Mouse (Mus musculus): ENCODE data around the gene Elk3. TPM values are rescaled to one million over a fixed set of nuclear protein-coding genes. Genes with fewer than 3 reads are reported as not detected.

Gene Elk3
- total RNA-seq, 1 experiment from 2014 or later, result 30.0 TPM

DNA sequence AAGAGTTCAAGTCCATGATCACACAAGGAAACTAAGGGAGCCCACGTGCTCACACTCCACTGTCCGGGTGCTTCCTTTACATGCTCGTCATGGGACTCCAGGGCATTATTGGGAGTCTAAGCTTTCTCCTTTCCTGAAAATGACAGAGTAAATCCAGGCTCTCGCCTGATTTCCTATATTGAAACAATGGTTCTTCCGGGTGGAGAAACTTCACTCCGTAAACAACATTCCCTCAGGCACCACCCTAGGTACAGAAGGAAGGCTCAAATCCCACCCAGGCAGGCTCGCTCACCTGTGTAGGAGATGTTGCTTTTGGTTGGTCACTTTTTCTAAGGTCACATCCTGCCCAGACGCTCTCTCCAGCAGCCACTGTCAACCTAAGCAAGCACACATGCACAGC lies 9.1 kb downstream of the Elk3 start:
- ATAC-seq (replicated peaks; ENCODE audit: low read depth, poor library complexity, severe bottlenecking), result no peak

DNA sequence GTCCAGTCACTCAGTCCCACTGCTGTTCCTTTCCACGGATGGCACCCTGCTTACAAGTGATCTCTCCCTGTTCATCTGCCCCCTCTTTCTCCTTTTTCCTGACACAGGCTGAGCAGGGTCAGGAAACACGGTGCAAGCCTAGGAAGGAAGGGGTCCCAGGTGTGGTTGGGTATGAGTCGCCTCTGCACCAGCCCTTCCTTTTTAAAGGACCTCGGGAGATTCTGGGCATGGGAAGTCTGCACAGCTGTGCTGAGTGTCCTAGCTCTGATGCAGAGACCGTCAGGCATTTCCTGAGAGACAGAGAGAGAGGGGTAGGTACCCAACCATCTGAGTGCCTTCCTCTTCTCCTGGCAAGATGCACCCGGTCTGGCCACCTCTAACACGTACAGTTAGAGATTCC lies 12.7 kb downstream of the Elk3 start:
- 0 out of 2 replicates have a peak, but pooled peaks have one; percentile 5 for ATAC-seq (replicated peaks; ENCODE audit: low read depth, poor library complexity, severe bottlenecking)

DNA sequence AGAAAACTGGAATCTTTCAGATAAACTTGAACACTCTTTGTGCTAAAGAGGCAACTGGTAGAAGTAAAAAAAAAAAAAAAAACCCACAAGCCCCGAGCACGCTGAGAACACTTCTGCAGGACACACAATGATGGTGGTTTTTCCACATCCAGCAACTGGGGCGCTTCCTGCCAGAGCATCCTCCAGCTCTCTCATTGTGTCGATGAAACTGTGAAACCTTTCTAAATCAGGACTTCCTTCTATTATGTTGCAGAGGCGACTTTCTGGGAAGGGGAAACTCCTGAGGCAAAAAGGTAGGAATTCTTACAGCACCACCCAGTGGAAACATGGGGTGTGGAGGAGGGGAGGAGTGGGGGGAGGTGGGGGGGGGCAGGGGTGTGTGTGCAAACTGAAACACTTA lies 13.2 kb downstream of the Elk3 start:
- no peak for ATAC-seq (replicated peaks; ENCODE audit: low read depth, poor library complexity, severe bottlenecking)

DNA sequence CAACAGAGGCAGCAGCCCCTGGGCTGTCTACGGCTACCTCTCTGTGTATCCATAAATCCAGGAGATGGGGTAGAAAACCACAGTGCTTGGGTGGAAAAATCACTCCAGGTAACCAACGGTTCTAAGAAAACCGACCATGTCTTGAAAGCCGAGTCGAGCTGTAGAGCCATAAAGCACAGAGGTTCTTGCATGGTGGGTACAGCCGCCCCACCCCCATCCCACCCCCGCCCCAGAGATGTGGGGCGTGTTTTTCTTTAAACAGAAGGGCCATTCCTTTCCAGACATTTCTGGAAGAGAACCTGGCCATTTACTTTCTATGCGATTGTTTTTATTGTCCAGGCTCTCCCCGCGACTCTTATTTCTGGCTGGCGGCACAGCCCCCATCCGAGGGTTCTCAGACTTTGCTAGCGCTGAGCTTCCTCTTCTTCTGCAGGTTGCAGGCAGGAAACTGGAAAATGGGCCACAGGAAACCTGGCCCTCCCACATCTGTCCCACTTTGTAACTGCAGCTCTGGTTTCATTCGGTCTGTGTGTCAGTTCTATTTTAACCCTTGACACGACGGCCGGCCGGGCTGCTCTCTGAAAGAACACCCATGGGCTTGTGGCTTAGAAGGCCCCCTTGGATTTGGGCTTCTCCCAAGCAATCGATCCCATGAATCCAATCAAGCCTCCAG lies 16.3 kb downstream of the Elk3 start:
- peak; percentile 53 for ATAC-seq (replicated peaks; ENCODE audit: low read depth, poor library complexity, severe bottlenecking)

DNA sequence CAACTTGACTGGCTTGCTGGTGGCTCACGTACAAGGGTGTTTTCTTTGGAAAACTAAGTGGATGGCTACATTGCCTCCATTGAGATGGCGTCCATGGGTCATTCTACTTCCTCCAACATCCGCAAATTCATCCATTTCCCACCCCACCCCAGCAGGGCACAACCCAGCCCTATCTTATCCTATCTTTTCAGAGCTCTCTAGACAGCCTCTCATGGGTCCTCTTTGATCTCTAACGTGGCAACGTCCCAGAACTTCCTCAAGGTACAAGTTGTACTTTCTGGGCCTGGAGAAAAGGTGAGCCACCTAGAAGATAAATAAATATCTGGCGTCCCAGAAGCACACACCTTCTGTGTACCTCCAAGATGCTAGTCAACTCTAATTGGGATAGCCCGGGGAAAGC lies 17.3 kb downstream of the Elk3 start:
- ATAC-seq (replicated peaks; ENCODE audit: low read depth, poor library complexity, severe bottlenecking), result no peak

- peak; percentile 52 for ATAC-seq (replicated peaks; ENCODE audit: low read depth, poor library complexity, severe bottlenecking)
Measured at GRCm38 (mm10) chr10:93291843-93292242, 19.1 kb downstream of the Elk3 start.

DNA sequence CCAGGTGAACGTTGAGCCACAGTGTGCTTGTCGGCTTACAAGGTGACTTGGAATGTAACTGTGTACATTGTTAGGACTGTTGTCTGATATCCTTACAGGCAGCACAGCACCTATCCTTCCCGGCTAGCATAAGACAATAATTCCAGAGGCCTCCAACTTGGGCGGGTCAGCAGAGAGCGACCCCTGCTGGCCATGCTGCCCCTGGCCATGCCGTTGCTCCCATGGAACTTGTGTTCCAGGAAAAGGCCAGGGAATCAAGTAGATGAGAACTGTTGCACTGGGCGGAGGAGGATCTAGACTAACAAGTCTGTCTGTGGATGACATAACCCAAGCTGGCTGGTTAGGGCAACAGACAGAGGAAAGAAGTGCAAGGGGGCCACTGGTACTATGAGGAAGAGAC lies 19.6 kb downstream of the Elk3 start:
- no peak for ATAC-seq (replicated peaks; ENCODE audit: low read depth, poor library complexity, severe bottlenecking)

- ATAC-seq (replicated peaks; ENCODE audit: low read depth, poor library complexity, severe bottlenecking), result no peak
Measured at GRCm38 (mm10) chr10:93289404-93289803, 21.5 kb downstream of the Elk3 start.

DNA sequence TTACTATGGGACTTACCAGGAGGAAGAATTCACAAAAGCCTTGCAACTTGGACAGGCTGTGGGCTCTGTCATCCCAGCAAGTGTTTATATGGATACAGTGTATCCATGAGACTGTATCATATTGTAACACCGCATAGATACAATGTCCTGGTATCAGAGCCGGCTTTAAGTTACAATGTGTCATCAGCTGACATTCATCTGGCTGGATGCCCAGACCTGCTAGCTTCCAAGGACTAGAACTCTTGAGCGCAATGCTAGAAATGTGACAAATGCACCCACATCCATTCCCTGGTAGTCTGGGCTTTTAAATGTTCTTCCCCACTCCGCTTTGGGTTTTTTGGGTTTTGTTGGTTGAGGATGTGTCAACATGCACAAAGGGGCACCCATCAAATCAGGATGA lies 22.6 kb downstream of the Elk3 start:
- ATAC-seq (replicated peaks; ENCODE audit: low read depth, poor library complexity, severe bottlenecking), result peak; percentile 37; the same call in 1 of the 2 replicates

GRCm38 (mm10) chr10:93287551-93288145 lies 23.3 kb downstream of the Elk3 start:
- no peak for ATAC-seq (replicated peaks; ENCODE audit: low read depth, poor library complexity, severe bottlenecking)

GRCm38 (mm10) chr10:93285489-93285888 lies 25.4 kb downstream of the Elk3 start:
- no peak for ATAC-seq (replicated peaks; ENCODE audit: low read depth, poor library complexity, severe bottlenecking)

- no peak for ATAC-seq (replicated peaks; ENCODE audit: low read depth, poor library complexity, severe bottlenecking)
Measured at GRCm38 (mm10) chr10:93283258-93283657, 27.7 kb downstream of the Elk3 start.

DNA sequence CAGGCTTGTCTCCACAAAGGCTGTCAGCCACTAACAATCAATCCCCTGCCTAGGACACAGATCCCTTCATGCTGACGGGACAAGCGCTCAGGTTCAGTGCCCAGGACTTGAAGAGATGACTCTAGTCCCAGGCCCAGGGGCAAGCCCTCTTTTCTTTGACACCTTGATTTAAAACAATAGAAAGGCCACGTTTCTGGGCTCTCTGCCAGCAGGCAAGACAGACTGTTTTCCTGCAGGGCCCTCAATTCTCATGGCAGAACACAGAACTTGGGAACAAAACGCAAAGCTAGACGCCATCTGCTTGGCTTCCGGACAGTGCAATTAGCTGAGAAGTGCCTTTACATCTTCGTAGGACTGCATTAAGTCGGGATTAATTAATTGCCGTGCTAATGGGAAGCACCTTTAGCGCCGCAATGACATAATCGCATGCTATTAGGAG lies 28.4 kb downstream of the Elk3 start:
- ATAC-seq (replicated peaks; ENCODE audit: low read depth, poor library complexity, severe bottlenecking), result no peak

DNA sequence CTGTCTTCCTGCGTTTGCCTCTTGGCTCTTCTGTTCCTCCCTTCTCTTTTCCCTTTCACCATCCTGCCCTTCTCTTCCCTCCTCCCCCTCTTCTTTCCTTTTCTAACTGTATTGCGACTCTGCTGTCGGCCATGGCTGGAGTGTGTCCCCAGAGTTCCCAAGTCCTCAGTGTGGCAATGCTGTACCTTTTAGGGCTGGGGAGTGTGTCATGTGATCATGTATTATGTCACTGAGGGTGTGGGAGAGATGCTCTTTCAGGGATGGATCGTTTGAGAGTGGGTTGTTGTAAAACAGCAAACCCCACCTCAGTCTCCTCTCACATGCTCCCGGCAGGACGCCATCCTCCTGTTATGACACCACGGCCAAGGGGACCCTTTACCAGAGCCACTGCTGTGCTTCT lies 29.8 kb downstream of the Elk3 start:
- ATAC-seq (replicated peaks; ENCODE audit: low read depth, poor library complexity, severe bottlenecking), result no peak

- no peak for ATAC-seq (replicated peaks; ENCODE audit: low read depth, poor library complexity, severe bottlenecking)
Measured at GRCm38 (mm10) chr10:93280586-93280985, 30.3 kb downstream of the Elk3 start.

DNA sequence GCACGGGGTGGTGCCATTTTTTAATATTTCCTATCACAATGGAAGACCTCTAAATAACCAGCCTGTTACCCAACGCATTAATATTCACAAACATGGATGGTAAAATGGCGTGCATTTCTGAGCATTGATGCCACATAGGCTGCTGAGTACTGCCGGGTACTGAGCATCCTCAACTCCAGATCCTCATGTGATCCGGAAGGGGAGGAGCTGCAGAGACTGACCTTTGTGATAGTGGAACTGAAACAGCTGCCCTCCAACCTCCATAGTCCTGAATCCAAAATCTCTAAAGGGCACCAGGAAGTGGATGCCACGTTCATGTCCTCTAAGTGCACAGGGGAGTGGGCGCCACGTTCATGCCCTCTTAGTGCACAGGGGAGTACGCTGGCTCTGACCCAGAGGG lies 31.9 kb downstream of the Elk3 start:
- no peak for ATAC-seq (replicated peaks; ENCODE audit: low read depth, poor library complexity, severe bottlenecking)

GRCm38 (mm10) chr10:93278361-93278760 lies 32.6 kb downstream of the Elk3 start:
- ATAC-seq (replicated peaks; ENCODE audit: low read depth, poor library complexity, severe bottlenecking), result no peak

DNA sequence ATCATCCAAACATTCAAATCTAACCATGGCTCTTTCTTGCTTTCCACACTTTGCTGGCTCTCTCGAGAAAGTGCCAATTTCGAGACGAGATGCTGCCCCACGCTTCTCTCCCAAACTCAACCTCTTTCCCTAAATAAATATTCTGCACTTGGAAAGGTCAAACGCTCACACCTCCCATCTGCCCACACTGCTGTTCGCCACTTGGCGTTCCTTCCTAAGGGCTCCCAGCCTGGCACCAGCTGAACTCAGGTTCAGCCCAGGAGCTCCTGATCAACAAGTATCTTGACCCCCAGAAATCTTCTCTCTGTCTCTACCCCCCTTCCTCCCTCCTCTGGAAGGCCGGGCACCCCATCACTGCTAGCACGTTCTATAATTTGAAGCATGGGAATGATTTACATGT lies 34.1 kb downstream of the Elk3 start:
- no peak for ATAC-seq (replicated peaks; ENCODE audit: low read depth, poor library complexity, severe bottlenecking)

DNA sequence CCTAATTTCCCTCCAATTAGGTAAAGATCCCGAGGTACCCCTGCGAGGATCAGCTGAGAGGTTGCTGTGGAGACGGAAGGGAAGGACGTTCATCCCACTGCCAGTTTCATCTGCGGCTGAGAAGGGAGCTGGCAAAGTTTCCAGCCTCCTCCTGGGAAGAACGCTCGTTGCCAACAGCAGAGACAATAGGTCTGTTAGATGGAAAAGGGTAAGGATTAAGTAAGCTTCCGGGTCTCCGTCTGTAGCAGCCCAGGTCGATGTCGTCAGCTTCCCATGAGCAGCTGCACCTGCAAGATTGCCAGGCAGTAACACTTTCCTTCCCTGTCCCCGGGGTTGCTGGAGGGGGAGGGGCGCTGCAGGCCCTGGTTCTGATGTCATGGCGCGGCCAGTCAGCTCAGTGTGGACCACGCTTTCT lies 34.6 kb downstream of the Elk3 start:
- no peak for ATAC-seq (replicated peaks; ENCODE audit: low read depth, poor library complexity, severe bottlenecking)

DNA sequence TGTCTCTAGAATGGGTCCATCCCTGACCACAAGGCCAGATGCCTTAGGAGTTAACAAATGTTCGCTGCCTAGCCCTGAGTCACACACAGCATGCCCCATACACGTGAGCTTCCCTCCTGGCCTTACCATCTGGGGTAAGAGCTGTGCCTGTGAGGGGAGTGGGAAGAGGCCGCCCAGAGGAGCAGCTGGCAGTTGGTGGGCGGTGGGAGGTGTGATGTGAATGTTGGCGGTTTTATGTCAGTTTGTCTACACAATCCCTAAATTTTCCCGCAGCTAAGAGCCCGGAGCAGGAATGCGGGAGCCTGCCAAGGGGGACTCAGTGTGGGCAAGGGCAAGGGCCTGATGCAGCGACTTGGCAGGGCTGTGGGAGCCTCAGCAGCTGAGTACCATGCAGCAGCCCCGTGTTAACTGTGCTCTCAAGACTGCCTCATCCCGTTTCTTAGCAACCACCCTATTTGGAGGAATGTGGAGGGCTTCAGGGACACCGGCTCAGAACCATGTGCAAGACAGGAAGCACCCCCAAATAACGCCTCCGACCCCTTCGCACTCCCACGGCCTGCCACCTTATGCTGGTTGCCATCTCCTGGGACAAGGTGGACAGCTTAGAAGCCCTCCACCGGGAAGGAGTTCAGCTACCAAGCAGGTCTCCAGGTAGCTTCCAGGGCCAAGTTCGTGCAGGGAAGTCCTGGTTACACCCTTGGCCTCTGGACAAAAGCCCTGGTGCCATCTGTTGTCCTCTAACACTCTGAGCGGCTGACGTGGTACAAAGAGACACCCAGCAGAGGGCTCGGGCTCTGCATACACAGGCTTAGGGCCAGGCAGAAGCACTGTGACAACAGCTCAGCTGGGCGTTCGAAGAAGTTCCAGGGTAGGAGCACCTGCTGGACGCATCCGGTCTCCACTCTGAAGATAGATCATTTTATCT lies 35.5 kb downstream of the Elk3 start:
- ATAC-seq (replicated peaks; ENCODE audit: low read depth, poor library complexity, severe bottlenecking), result no peak

DNA sequence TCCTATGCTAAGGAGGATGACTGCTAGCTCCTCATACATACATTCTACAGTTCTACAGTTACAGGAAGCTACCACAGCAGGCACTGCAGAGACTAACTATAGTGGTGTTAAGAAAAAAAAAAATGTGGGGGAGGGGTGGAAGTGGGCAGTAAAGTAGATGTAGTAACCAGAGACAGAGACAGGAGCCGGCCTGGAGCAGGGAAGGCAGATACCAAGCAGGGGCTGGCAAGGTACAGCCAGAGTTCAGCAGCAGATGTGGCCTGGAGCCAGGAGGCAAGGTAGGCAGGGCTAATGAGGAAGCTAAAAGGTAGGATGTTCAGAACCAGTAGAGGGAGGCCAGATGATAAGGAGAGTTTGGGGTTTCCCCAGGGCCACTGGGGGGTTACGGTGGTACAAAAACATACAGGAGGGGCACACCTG lies 36.6 kb downstream of the Elk3 start:
- peak; percentile 39 for ATAC-seq (replicated peaks; ENCODE audit: low read depth, poor library complexity, severe bottlenecking)
